19 mouse cellular contexts compared by ENCODE assay signal in genomic region chr1:178360264-178360663, GRCm38 (mm10).
"Had no signal": no experiment of that assay in that cellular context is flagged by ENCODE, and none has a peak within 500 bp of the region (broad histone marks: within the 10 kb centered on the region; RNA-seq: fewer than 3 reads in every experiment).

No protein-coding gene starts in this region.

- H3K36me3 ChIP-seq: limb, embryonic 10.5 days; limb, embryonic 13.5 days; liver, embryonic 12.5 days; liver, embryonic 15.5 days; lung, embryonic 15.5 days; midbrain, embryonic 10.5 days; midbrain, embryonic 13.5 days; neural tube, embryonic 13.5 days; stomach, embryonic 15.5 days had no signal

- H3K27ac ChIP-seq: limb, embryonic 10.5 days; limb, embryonic 13.5 days; liver, embryonic 12.5 days; liver, embryonic 15.5 days; lung, embryonic 15.5 days; midbrain, embryonic 10.5 days; midbrain, embryonic 13.5 days; neural tube, embryonic 13.5 days; stomach, embryonic 15.5 days had no signal

- H3K9me3 ChIP-seq: limb, embryonic 10.5 days; limb, embryonic 13.5 days; liver, embryonic 12.5 days; liver, embryonic 15.5 days; lung, embryonic 15.5 days; midbrain, embryonic 10.5 days; midbrain, embryonic 13.5 days; neural tube, embryonic 13.5 days; stomach, embryonic 15.5 days had no signal

- H3K9ac ChIP-seq: limb, embryonic 13.5 days; liver, embryonic 12.5 days; liver, embryonic 15.5 days; lung, embryonic 15.5 days; midbrain, embryonic 13.5 days; neural tube, embryonic 13.5 days; stomach, embryonic 15.5 days had no signal

- ATAC-seq: liver, embryonic 12.5 days; midbrain, embryonic 13.5 days; midbrain, embryonic 16.5 days had no signal

- DNase-seq: kidney, postnatal 14 days; kidney, postnatal 4 days; liver; lung, adult 18-20 months; lung, postnatal 10 days; spleen, adult 18-20 months; thymus, postnatal 36 days had no signal

- H3K27me3 ChIP-seq: limb, embryonic 13.5 days; liver, embryonic 12.5 days; liver, embryonic 15.5 days; lung, embryonic 15.5 days; midbrain, embryonic 13.5 days; neural tube, embryonic 13.5 days; stomach, embryonic 15.5 days had no signal

- H3K4me1 ChIP-seq: limb, embryonic 10.5 days; limb, embryonic 13.5 days; liver, embryonic 12.5 days; liver, embryonic 15.5 days; midbrain, embryonic 13.5 days; neural tube, embryonic 13.5 days; stomach, embryonic 15.5 days had no signal

- H3K4me3 ChIP-seq: limb, embryonic 10.5 days; limb, embryonic 13.5 days; liver, embryonic 12.5 days; liver, embryonic 15.5 days; lung, embryonic 15.5 days; megakaryocyte, embryonic 14.5 days; midbrain, embryonic 10.5 days; midbrain, embryonic 13.5 days; myocyte; neural tube, embryonic 13.5 days; stomach, embryonic 15.5 days had no signal

- H3K4me2 ChIP-seq: limb, embryonic 13.5 days; liver, embryonic 12.5 days; liver, embryonic 15.5 days; lung, embryonic 15.5 days; midbrain, embryonic 13.5 days; neural tube, embryonic 13.5 days; stomach, embryonic 15.5 days had no signal
